Mouse (Mus musculus): ENCODE measurements around the gene Gm8720. TPM values are rescaled to one million over a fixed set of nuclear protein-coding genes. Genes with fewer than 3 reads are reported as not detected.
"Not testable (repeated sequence)": the region's sequence is repeated elsewhere in the genome, so short reads cannot be mapped to it uniquely, and the experiment has no call there.

Gene Gm8720
- not detected in 2 replicates for polyA plus RNA-seq (2014; fragmentation: Nextera tagmentation; extraction: Ambion mirVana)

DNA sequence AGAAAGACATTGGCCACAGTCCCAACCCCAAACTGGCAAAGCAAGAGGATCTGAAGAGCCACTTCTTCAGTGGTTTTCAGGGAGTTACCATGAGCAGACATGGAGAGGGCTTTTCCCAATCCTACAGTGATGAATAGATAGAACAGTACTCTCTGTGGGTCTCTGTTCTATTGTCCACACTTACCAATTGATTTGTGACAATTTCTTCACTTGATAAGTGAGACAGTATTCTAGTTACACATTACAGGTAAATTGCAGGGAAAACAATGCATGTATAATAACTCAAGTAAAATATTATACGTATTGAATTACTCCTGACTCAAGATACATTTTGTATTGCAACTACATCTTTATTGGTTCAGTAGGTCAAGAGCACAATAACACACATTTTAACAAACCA lies at the start of gene Gm8720:
Gene Gm8720, minus strand, starts transcription at position 101 of the 400 bp plus-strand sequence.
- not testable (repeated sequence) for H3K4me1 ChIP-seq (ENCODE audit: control insufficient read depth, insufficient read depth, low read length); H3K9me3 ChIP-seq (ENCODE audit: control insufficient read depth, low read length); H3K4me3 ChIP-seq (ENCODE audit: low read length); H3K9ac ChIP-seq (ENCODE audit: low read depth, low read length); H3K27ac ChIP-seq (ENCODE audit: low read depth, low read length); ATAC-seq (ENCODE audit: low FRiP score, low TSS enrichment); H3K4me2 ChIP-seq (replicated peaks; ENCODE audit: low read depth, low read length); H3K27me3 ChIP-seq (ENCODE audit: control insufficient read depth, insufficient read depth, low read length); H3K36me3 ChIP-seq (ENCODE audit: control insufficient read depth, insufficient read depth, low read length)
- no CpG with 5 or more reads among the region's 1 CpGs for WGBS

DNA sequence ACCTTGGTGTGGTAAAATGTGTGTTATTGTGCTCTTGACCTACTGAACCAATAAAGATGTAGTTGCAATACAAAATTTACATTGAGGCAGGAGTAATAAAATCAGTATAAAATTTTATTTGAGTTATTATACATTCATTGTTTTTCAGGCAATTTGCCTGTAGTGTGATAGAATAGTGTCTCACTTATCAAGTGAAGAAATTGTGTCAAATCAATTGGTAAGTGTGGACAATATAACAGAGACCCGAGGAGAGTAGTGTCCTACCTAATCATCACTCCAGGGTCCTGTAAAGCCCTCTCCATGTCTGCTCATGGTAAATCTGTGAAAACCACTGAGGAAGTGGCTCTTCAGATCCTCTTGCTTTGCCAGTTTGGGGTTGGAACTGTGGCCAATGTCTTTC lies 12.0 kb downstream of the Gm8720 start, which contains the start of gene Vmn1r163:
Gene Vmn1r163, plus strand, starts transcription at position 301 of the 400 bp plus-strand sequence.
- not testable (repeated sequence) for H3K4me3 ChIP-seq (ENCODE audit: low read length); H3K4me2 ChIP-seq (replicated peaks; ENCODE audit: low read depth, low read length); H3K27me3 ChIP-seq (ENCODE audit: control insufficient read depth, insufficient read depth, low read length); H3K27ac ChIP-seq (ENCODE audit: low read depth, low read length); H3K9me3 ChIP-seq (ENCODE audit: control insufficient read depth, low read length); ATAC-seq (ENCODE audit: low FRiP score, low TSS enrichment); H3K4me1 ChIP-seq (ENCODE audit: control insufficient read depth, insufficient read depth, low read length); H3K9ac ChIP-seq (ENCODE audit: low read depth, low read length); H3K36me3 ChIP-seq (ENCODE audit: control insufficient read depth, insufficient read depth, low read length)
- no CpG with 5 or more reads among the region's 1 CpGs for WGBS

DNA sequence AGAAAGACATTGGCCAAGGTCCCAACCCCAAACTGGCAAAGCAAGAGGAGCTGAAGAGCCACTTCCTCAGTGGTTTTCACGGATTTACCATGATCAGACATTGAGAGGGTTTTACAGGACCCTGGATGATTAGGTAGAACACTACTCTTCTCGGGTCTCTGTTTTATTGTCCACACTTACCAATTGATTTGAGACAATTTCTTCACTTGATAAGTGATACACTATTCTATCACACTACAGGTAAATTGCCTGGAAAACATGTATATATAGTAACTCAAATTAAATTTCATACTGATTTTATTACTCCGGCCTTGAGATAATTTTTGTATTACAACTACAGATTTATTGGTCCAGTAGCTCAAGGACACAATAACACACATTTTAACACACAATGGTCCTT lies 47.4 kb downstream of the Gm8720 start, which contains the start of gene Gm4216:
Gene Gm4216, minus strand, starts transcription at position 101 of the 400 bp plus-strand sequence.
- not testable (repeated sequence) for H3K27me3 ChIP-seq (ENCODE audit: control insufficient read depth, insufficient read depth, low read length); H3K27ac ChIP-seq (ENCODE audit: low read depth, low read length); ATAC-seq (ENCODE audit: low FRiP score, low TSS enrichment); H3K4me3 ChIP-seq (ENCODE audit: low read length); H3K9ac ChIP-seq (ENCODE audit: low read depth, low read length); H3K4me1 ChIP-seq (ENCODE audit: control insufficient read depth, insufficient read depth, low read length); H3K36me3 ChIP-seq (ENCODE audit: control insufficient read depth, insufficient read depth, low read length); H3K9me3 ChIP-seq (ENCODE audit: control insufficient read depth, low read length); H3K4me2 ChIP-seq (replicated peaks; ENCODE audit: low read depth, low read length)
- no CpG with 5 or more reads among the region's 3 CpGs for WGBS

Other genes starting within 250 kb of the Gm8720 start
- not detected in 2 replicates for gene Vmn1r159, start 223.9 kb downstream of the Gm8720 start, polyA plus RNA-seq (2014; fragmentation: Nextera tagmentation; extraction: Ambion mirVana)
- gene Vmn1r160, start 196.2 kb downstream of the Gm8720 start, polyA plus RNA-seq (2014; fragmentation: Nextera tagmentation; extraction: Ambion mirVana), result not detected in 2 replicates
- gene Gm4214, start 82.8 kb downstream of the Gm8720 start, polyA plus RNA-seq (2014; fragmentation: Nextera tagmentation; extraction: Ambion mirVana), result not detected in 2 replicates
- gene Gm4216, start 47.5 kb downstream of the Gm8720 start, polyA plus RNA-seq (2014; fragmentation: Nextera tagmentation; extraction: Ambion mirVana), result not detected in 2 replicates
- gene Vmn1r163, start 11.9 kb downstream of the Gm8720 start, polyA plus RNA-seq (2014; fragmentation: Nextera tagmentation; extraction: Ambion mirVana), result not detected in 2 replicates
- not detected in 2 replicates for gene Gm10662, start 77.0 kb upstream of the Gm8720 start, polyA plus RNA-seq (2014; fragmentation: Nextera tagmentation; extraction: Ambion mirVana)
- gene Vmn1r165, start 149.9 kb upstream of the Gm8720 start, polyA plus RNA-seq (2014; fragmentation: Nextera tagmentation; extraction: Ambion mirVana), result not detected in 2 replicates
- not detected in 2 replicates for gene Vmn1r166, start 184.2 kb upstream of the Gm8720 start, polyA plus RNA-seq (2014; fragmentation: Nextera tagmentation; extraction: Ambion mirVana)
- not detected in 2 replicates for gene Gm6902, start 211.4 kb upstream of the Gm8720 start, polyA plus RNA-seq (2014; fragmentation: Nextera tagmentation; extraction: Ambion mirVana)
- not detected in 2 replicates for gene Nlrp4e, start 233.7 kb upstream of the Gm8720 start, polyA plus RNA-seq (2014; fragmentation: Nextera tagmentation; extraction: Ambion mirVana)

All from kidney, embryonic 14.5 days (tissue).